Mouse (Mus musculus) midbrain, embryonic 14.5 days (tissue): ENCODE data around the gene Gm45233. TPM values are rescaled to one million over a fixed set of nuclear protein-coding genes. Genes with fewer than 3 reads are reported as not detected.

ENCODE experiments used
- ATAC-seq: fragments of 200-750 bp; cut with Nextera tagmentation; 2 replicates; pipeline ENCODE4 v1.8.0; 2017; ENCODE audit warnings: moderate number of reproducible peaks, moderate library complexity; ENCODE audit not compliant: low FRiP score, low TSS enrichment
- DNase-seq: peaks from one replicate; pipeline ENCODE4 v3.0.0-alpha.2; 2015
- H3K27ac ChIP-seq: fragments of 300-500 bp; sonication (generic); replicated peaks from 2 replicates; pipeline ENCODE4 v1.5.1; 2014; ENCODE audit warnings: mild to moderate bottlenecking, low read depth, low read length, moderate library complexity
- H3K27me3 ChIP-seq: fragments of 300-500 bp; sonication (generic); 2 replicates; pipeline ENCODE4 v1.6.1; 2014; ENCODE audit warnings: low read length, control low read depth, mixed read lengths; ENCODE audit not compliant: control insufficient read depth, insufficient read depth
- H3K36me3 ChIP-seq: fragments of 300-500 bp; sonication (generic); 2 replicates; pipeline ENCODE4 v1.6.1; 2014; ENCODE audit warnings: low read length, control low read depth; ENCODE audit not compliant: control insufficient read depth, insufficient read depth
- H3K4me1 ChIP-seq: fragments of 300-500 bp; sonication (generic); 2 replicates; pipeline ENCODE4 v1.6.1; 2014; ENCODE audit warnings: mild to moderate bottlenecking, antibody characterized with exemption, low read length, control low read depth; ENCODE audit not compliant: control insufficient read depth, insufficient read depth
- H3K4me2 ChIP-seq: fragments of 300-500 bp; sonication (generic); 2 replicates; pipeline ENCODE4 v1.6.1; 2014; ENCODE audit warnings: mild to moderate bottlenecking, low read length, moderate library complexity
- H3K4me3 ChIP-seq: fragments of 300-500 bp; sonication (generic); replicated peaks from 2 replicates; pipeline ENCODE4 v1.5.1; 2014; ENCODE audit warnings: low read depth, low read length
- H3K9ac ChIP-seq: fragments of 300-500 bp; sonication (generic); replicated peaks from 2 replicates; pipeline ENCODE4 v1.6.1; 2014; ENCODE audit warnings: mild to moderate bottlenecking, low read length, moderate library complexity
- H3K9me3 ChIP-seq: fragments of 300-500 bp; sonication (generic); 2 replicates; pipeline ENCODE4 v1.6.1; 2016; ENCODE audit warnings: low read length, control low read depth, mixed read lengths; ENCODE audit not compliant: control insufficient read depth
- WGBS: fragments of 180-500 bp; shearing (Covaris S2); extraction: QIAGEN DNeasy Blood & Tissue Kit; methylation state at CpG from one replicate; pipeline ENCODE4 v1.1.7; 2014; 5-methylcytosine and 5-hydroxymethylcytosine counted together
- polyA plus RNA-seq: library from polyadenylated mRNA; unstranded; fragments of >200 nt; fragmentation: Nextera tagmentation; extraction: Ambion mirVana; gene quantifications from 2 replicates; pipeline ENCODE4 v1.2.1, GENCODE M21; 2014

The Gm45233 gene
- polyA plus RNA-seq, 1 experiment from 2014 or later = not detected

DNA sequence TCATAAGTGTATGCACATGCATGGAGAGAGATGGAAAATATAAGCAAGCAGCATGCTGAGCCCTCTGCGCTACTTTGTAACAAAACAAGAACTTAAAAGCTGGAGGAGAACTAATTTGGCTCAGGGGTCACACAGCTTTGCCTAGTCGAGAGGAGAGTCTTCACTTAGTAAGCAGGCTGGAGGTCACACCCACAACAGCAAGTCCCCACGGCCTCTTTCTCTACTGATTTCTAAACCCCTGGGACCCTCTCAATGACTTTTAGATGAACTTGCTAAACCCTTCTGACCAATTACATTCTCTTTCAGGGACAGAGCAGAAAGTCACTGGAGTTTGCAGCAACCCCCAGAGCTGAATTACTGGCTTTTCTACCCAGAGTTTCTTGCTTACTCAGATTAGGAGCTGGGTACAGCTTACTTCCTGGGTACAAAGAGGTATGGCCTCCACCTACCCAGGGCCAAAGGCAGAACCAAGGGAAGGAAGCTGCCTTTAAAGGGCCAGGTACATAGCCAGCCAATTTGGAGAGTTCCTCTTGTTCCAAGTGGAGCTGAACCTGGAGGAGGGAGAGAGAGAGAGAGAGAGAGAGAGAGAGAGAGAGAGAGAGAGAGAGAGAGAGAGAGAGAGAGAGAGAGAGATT, 19.8 kb upstream of the Gm45233 start:
- no peak for ATAC-seq
- H3K4me3 ChIP-seq = no peak overlapping the region
- H3K27me3 ChIP-seq = no peaks in the 10 kb centered on the region
- H3K4me1 ChIP-seq = 0 out of 2 replicates have a peak, but pooled peaks cover 4% of the 10 kb centered on the region
- no peak overlapping the region for H3K4me2 ChIP-seq
- H3K27ac ChIP-seq = no peak overlapping the region
- 63% methylated on average over 3 of the region's 3 CpGs for WGBS
- H3K9me3 ChIP-seq = no peaks in the 10 kb centered on the region
- no peaks in the 10 kb centered on the region for H3K36me3 ChIP-seq
- no peak overlapping the region for H3K9ac ChIP-seq
- no peak for DNase-seq

GRCm38 (mm10) chr7:43427406-43427805, 16.5 kb upstream of the Gm45233 start, which contains the start of gene Lim2:
Gene Lim2, plus strand, starts transcription at chr7:43427670.
- H3K9me3 ChIP-seq = no peaks in the 10 kb centered on the region
- no peak within 1 kb of the TSS for H3K4me3 ChIP-seq
- no peak within 1 kb of the TSS for H3K27ac ChIP-seq
- DNase-seq (no peak), ATAC-seq (no peak)
- no peaks in the 10 kb centered on the region for H3K36me3 ChIP-seq
- no peaks in the 10 kb centered on the region for H3K27me3 ChIP-seq
- 88% methylated on average over 8 of the region's 8 CpGs for WGBS
- H3K4me2 ChIP-seq = no peak within 1 kb of the TSS
- 0 out of 2 replicates have a peak, but pooled peaks cover 4% of the 10 kb centered on the region for H3K4me1 ChIP-seq
- H3K9ac ChIP-seq = no peak within 1 kb of the TSS

GRCm38 (mm10) chr7:43429500-43429899, 14.4 kb upstream of the Gm45233 start:
- Histone ChIP-seq H3K9ac (no peak overlapping the region), H3K27me3 (no peaks in the 10 kb centered on the region), H3K27ac (no peak overlapping the region), H3K4me3 (no peak overlapping the region), H3K9me3 (no peaks in the 10 kb centered on the region), H3K36me3 (no peaks in the 10 kb centered on the region), H3K4me2 (no peak overlapping the region), H3K4me1 (no peaks in the 10 kb centered on the region)
- DNase-seq = no peak
- WGBS = 66% methylated on average over 4 of the region's 4 CpGs
- ATAC-seq = no peak

GRCm38 (mm10) chr7:43432891-43433290, 11.0 kb upstream of the Gm45233 start:
- 74% methylated on average over 4 of the region's 4 CpGs for WGBS
- Histone ChIP-seq H3K36me3 (no peaks in the 10 kb centered on the region), H3K27ac (no peak overlapping the region), H3K4me2 (no peak overlapping the region), H3K9me3 (no peaks in the 10 kb centered on the region), H3K27me3 (no peaks in the 10 kb centered on the region), H3K4me1 (no peaks in the 10 kb centered on the region), H3K4me3 (no peak overlapping the region), H3K9ac (no peak overlapping the region)
- DNase-seq = no peak
- ATAC-seq = no peak

GRCm38 (mm10) chr7:43434676-43435075, 9.3 kb upstream of the Gm45233 start:
- no peak overlapping the region for H3K4me3 ChIP-seq
- WGBS = 80% methylated on average over 5 of the region's 5 CpGs
- DNase-seq (no peak), ATAC-seq (no peak)
- H3K36me3 ChIP-seq = no peaks in the 10 kb centered on the region
- no peaks in the 10 kb centered on the region for H3K9me3 ChIP-seq
- no peaks in the 10 kb centered on the region for H3K4me1 ChIP-seq
- H3K9ac ChIP-seq = no peak overlapping the region
- H3K27me3 ChIP-seq = no peaks in the 10 kb centered on the region
- H3K4me2 ChIP-seq = no peak overlapping the region
- H3K27ac ChIP-seq = no peak overlapping the region

DNA sequence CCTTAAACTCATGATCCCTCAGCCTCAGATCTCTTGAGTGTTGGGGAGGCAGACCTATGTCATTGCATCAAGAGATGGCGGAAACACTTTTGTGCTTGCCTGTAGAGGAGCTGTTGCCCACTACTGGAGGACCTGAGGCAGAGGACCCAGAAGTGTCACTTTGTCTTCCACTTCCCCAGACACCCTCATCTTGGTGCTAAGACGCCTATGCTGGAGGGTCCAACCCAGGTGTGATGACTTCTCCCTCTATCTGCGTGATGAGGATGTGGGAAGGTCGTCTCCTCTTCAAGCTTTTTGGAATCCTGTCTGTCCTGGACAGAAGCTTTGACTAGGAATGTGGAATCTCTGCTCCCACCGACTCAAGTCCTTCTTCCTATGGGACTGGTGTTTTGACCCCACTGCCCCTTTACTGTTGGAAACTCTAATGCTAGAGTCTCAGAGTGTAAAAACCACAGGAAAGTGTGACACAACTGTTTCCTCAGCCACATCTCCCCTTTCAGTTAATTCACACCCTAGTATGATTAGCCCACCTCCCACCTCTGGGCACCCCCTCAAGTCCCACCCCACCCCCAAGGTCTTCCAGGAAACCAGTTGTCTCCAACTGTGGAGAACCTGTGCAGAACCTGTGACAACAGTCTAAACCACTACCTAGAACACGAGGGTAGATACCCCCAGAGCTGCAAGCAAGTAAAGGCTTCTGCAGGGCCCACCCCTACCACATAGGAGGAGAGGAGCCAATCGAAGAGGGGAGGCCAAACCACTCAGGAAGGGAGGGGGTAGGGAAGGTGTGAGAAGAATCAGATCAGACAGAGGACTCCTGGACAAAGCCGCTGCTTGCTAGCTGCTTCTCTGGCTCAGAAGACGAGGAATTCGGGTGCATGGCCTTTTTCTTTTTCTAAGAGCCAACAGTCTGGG, 7.3 kb upstream of the Gm45233 start, which contains the start of gene Nkg7:
Gene Nkg7, plus strand, starts transcription at position 733 of the 915 bp plus-strand sequence.
- H3K9me3 ChIP-seq = no peaks in the 10 kb centered on the region
- no peaks in the 10 kb centered on the region for H3K36me3 ChIP-seq
- no peak within 1 kb of the TSS for H3K4me3 ChIP-seq
- 79% methylated on average over 10 of the region's 10 CpGs for WGBS
- ATAC-seq = no peak
- H3K9ac ChIP-seq = no peak within 1 kb of the TSS
- no peaks in the 10 kb centered on the region for H3K27me3 ChIP-seq
- no peak for DNase-seq
- no peak within 1 kb of the TSS for H3K27ac ChIP-seq
- no peak within 1 kb of the TSS for H3K4me2 ChIP-seq
- H3K4me1 ChIP-seq = no peaks in the 10 kb centered on the region

DNA sequence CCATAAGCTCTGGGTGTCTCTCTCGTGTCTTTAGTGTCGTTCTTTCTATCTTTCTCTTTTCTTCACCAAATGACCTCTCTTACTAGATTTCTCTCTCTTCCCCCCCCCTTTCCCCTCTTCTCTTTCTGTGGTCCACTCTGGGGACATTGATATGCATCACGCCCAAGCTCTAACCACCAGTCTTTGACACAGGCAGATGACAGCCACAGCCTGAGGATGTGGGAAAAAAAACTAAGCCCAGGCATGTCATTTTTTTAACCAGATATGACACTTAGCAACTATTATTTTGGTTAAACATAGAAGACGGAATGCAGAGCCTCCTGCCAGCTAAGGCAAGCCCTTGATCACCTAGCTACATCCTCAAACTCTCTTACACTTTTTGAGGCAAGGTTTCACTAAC, 5.3 kb upstream of the Gm45233 start:
- no peak overlapping the region for H3K4me2 ChIP-seq
- ATAC-seq (no peak), DNase-seq (no peak)
- 85% methylated on average over 4 of the region's 4 CpGs for WGBS
- H3K4me1 ChIP-seq = peaks cover 7% of the 10 kb centered on the region
- no peak overlapping the region for H3K27ac ChIP-seq
- H3K9me3 ChIP-seq = no peaks in the 10 kb centered on the region
- H3K9ac ChIP-seq = no peak overlapping the region
- H3K27me3 ChIP-seq = no peaks in the 10 kb centered on the region
- H3K4me3 ChIP-seq = no peak overlapping the region
- H3K36me3 ChIP-seq = no peaks in the 10 kb centered on the region

- WGBS = 84% methylated on average over 6 of the region's 6 CpGs
- no peak within 1 kb of the TSS for H3K27ac ChIP-seq
These were observed 3.4 kb upstream of the Gm45233 start, which contains the start of gene Cldnd2 for GRCm38 (mm10) chr7:43440482-43440881. Gene Cldnd2, plus strand, starts transcription at chr7:43440782.

More at GRCm38 (mm10) chr7:43440482-43440881, 3.4 kb upstream of the Gm45233 start, which contains the start of gene Cldnd2:
- Histone ChIP-seq H3K4me1 (peaks cover 18% of the 10 kb centered on the region), H3K27me3 (no peaks in the 10 kb centered on the region), H3K9ac (no peak within 1 kb of the TSS), H3K9me3 (no peaks in the 10 kb centered on the region), H3K4me2 (no peak within 1 kb of the TSS), H3K4me3 (no peak within 1 kb of the TSS), H3K36me3 (no peaks in the 10 kb centered on the region)
- ATAC-seq (no peak), DNase-seq (no peak)
